Mouse (Mus musculus) limb, embryonic 14.5 days (tissue): ENCODE measurements around the gene Wee2. TPM values are rescaled to one million over a fixed set of nuclear protein-coding genes. Genes with fewer than 3 reads are reported as not detected.

Experiments used
- ATAC-seq: fragments of 200-750 bp; cut with Nextera tagmentation; 2 replicates; pipeline ENCODE4 v1.8.0; 2017; ENCODE audit warnings: low read depth, moderate number of reproducible peaks, moderate TSS enrichment; ENCODE audit not compliant: low FRiP score
- DNase-seq: peaks from one replicate; pipeline ENCODE4 v3.0.0-alpha.2; 2015; ENCODE audit warnings: low spot score
- H3K27ac ChIP-seq: fragments of 300-500 bp; sonication (generic); replicated peaks from 2 replicates; pipeline ENCODE4 v1.5.1; 2014; ENCODE audit warnings: low read depth, mild to moderate bottlenecking, low read length, moderate library complexity, mixed read lengths
- H3K27me3 ChIP-seq: fragments of 300-500 bp; sonication (generic); 2 replicates; pipeline ENCODE4 v1.6.1; 2014; ENCODE audit warnings: low read length, mixed read lengths; ENCODE audit not compliant: control insufficient read depth, insufficient read depth
- H3K36me3 ChIP-seq: fragments of 300-500 bp; sonication (generic); 2 replicates; pipeline ENCODE4 v1.6.1; 2014; ENCODE audit warnings: mild to moderate bottlenecking, low read length, moderate library complexity, mixed read lengths; ENCODE audit not compliant: control insufficient read depth, insufficient read depth
- H3K4me1 ChIP-seq: fragments of 300-500 bp; sonication (generic); 2 replicates; pipeline ENCODE4 v1.6.1; 2014; ENCODE audit warnings: antibody characterized with exemption, low read length, mixed read lengths; ENCODE audit not compliant: control insufficient read depth, insufficient read depth
- H3K4me2 ChIP-seq: fragments of 300-500 bp; sonication (generic); replicated peaks from 2 replicates; pipeline ENCODE4 v1.6.1; 2014; ENCODE audit warnings: low read depth, mild to moderate bottlenecking, low read length, moderate library complexity; ENCODE audit not compliant: severe bottlenecking
- H3K4me3 ChIP-seq: fragments of 300-500 bp; sonication (generic); replicated peaks from 2 replicates; pipeline ENCODE4 v1.5.1; 2014; ENCODE audit warnings: low read length
- H3K9ac ChIP-seq: fragments of 300-500 bp; sonication (generic); 2 replicates; pipeline ENCODE4 v1.6.1; 2014; ENCODE audit warnings: mild to moderate bottlenecking, low read depth, low read length, moderate library complexity; ENCODE audit not compliant: severe bottlenecking
- H3K9me3 ChIP-seq: fragments of 300-500 bp; sonication (generic); 2 replicates; pipeline ENCODE4 v1.6.1; 2016; ENCODE audit warnings: low read length; ENCODE audit not compliant: control insufficient read depth
- POLR2A ChIP-seq: fragments of 200-500 bp; IDR thresholded peaks from 2 replicates; pipeline ENCODE4 v1.8.0; 2012; ENCODE audit warnings: inconsistent platforms, mild to moderate bottlenecking, moderate library complexity, borderline replicate concordance; ENCODE audit not compliant: insufficient read depth, insufficient read length; ENCODE audit errors: extremely low read depth
- WGBS: fragments of 180-500 bp; shearing (Covaris S2); extraction: QIAGEN DNeasy Blood & Tissue Kit; methylation state at CpG from one replicate; pipeline ENCODE4 v1.1.7; 2014; 5-methylcytosine and 5-hydroxymethylcytosine counted together
- polyA plus RNA-seq, 2 experiments: library from polyadenylated mRNA; depleted of rRNA in 1 of 2; stranded (reverse) in 1 of 2; unstranded in 1 of 2; fragments of >200 nt; fragmentation: Nextera tagmentation in 1 of 2; extraction: Ambion mirVana in 1 of 2; gene quantifications; 2 replicates each; pipeline versions ENCODE4 v1.2.1 to v1.2.3; 2012 to 2014

The Wee2 gene
- polyA plus RNA-seq, 2 experiments, result not detected

DNA sequence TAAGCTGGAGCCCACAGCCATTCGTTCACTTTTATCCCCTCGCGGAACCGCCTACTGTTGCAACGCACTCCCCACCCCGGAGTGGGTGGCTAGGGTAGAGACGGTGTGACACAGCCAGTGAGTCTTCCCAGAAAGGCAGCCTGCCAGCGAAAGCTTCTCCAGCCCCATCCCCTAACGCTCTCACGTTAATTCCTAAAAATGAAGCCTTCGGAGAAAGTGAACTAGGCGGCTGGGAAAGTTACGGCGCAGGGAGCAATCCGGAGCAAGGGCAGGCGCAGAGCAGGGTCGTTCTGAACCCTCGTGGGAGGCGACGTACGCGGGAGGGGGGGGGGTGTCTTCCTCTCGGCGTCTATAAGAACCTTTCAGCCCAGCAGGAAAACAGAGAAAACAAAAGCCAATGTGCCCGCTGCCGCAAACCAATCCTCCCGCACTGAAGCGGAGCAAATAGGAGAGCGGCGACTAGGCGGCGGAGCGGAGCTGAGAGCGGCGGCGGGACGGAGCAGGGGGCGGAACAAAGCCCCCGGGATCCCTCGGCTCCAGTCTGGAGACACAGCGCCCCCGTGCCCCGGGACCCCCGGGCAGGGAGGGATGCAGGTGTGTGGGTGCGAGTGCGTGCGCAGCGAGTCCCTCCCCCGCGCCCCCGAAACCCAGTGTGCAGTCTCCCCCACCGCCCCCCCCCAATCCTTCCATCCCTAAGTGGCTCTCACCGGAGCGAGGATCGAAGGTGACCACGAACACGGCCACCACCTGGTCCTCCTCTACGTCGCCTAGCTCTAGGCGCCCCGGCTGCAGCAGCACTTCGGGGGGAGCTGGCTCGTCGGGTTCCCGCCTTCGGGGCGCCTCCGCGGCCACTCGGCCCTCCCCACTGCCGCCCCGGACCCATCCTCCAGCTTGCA is 3.5 kb upstream of the Wee2 start:
- Histone ChIP-seq H3K27ac (peak overlapping the region; percentile 61; the same call in 1 of the 2 replicates), H3K4me3 (peak overlapping the region; percentile 85), H3K9ac (peak overlapping the region; percentile 75), H3K27me3 (peaks cover 3% of the 10 kb centered on the region; the same call in 1 of the 2 replicates), H3K9me3 (no peaks in the 10 kb centered on the region), H3K4me2 (peak overlapping the region; percentile 86), H3K4me1 (peaks cover 15% of the 10 kb centered on the region; the same call in 1 of the 2 replicates), H3K36me3 (no peaks in the 10 kb centered on the region)
- peak; percentile 45 for DNase-seq
- no peak for TF ChIP-seq POLR2A
- ATAC-seq, result peak; percentile 68
- WGBS, result under 1% methylated on average over 41 of the region's 72 CpGs

GRCm38 (mm10) chr6:40436047-40436483 is 2.8 kb upstream of the Wee2 start, which contains the start of gene E330009J07Rik:
Gene E330009J07Rik, minus strand, starts transcription at chr6:40436135.
- H3K4me3 ChIP-seq, result peak within 1 kb of the TSS; percentile 85
- under 1% methylated on average over 19 of the region's 38 CpGs for WGBS
- peak; percentile 56 for DNase-seq

GRCm38 (mm10) chr6:40439731-40440130 is 843 bp downstream of the Wee2 start:
- no peak for TF ChIP-seq POLR2A
- no peak for ATAC-seq
- Histone ChIP-seq H3K9ac (no peak overlapping the region), H3K36me3 (no peaks in the 10 kb centered on the region), H3K27me3 (peaks cover 3% of the 10 kb centered on the region; the same call in 1 of the 2 replicates), H3K4me1 (0 out of 2 replicates have a peak, but pooled peaks cover 6% of the 10 kb centered on the region), H3K9me3 (no peaks in the 10 kb centered on the region), H3K27ac (no peak overlapping the region), H3K4me3 (no peak overlapping the region), H3K4me2 (no peak overlapping the region)
- no peak for DNase-seq
- WGBS, result 34% methylated on average over 12 of the region's 12 CpGs

More at GRCm38 (mm10) chr6:40436047-40436483, 2.8 kb upstream of the Wee2 start, which contains the start of gene E330009J07Rik:
- peak within 1 kb of the TSS; percentile 75 for H3K9ac ChIP-seq
- H3K27ac ChIP-seq, result peak within 1 kb of the TSS; percentile 61; the same call in 1 of the 2 replicates
- H3K27me3 ChIP-seq, result peaks cover 3% of the 10 kb centered on the region; the same call in 1 of the 2 replicates
- TF ChIP-seq POLR2A, result peak; percentile 63; the same call in 1 of the 2 replicates
- H3K4me1 ChIP-seq, result peaks cover 12% of the 10 kb centered on the region; the same call in 1 of the 2 replicates
- no peaks in the 10 kb centered on the region for H3K9me3 ChIP-seq
- peak within 1 kb of the TSS; percentile 86 for H3K4me2 ChIP-seq
- H3K36me3 ChIP-seq, result no peaks in the 10 kb centered on the region
- ATAC-seq, result peak; percentile 89

DNA sequence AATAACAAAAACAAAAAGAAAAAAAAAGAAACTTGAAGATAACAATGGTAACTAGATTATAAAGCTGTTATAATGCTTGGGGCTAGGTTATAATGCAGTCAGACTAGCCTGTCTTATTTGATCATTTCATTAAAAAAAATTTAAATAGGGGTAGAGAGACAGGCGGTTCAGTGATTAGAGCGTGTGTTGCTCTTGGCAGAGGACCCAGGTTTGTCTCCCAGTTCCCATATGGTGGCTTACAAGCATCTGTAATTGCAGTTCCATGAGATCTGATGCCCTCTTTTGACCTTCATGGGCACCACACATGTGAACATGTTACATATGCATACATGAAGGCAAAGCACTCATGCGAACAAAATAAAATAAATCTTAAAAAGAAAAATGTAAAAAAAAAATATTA is 2.4 kb downstream of the Wee2 start:
- peaks cover 3% of the 10 kb centered on the region; the same call in 1 of the 2 replicates for H3K27me3 ChIP-seq
- DNase-seq (no peak), ATAC-seq (no peak)
- no peaks in the 10 kb centered on the region for H3K36me3 ChIP-seq
- 0 out of 2 replicates have a peak, but pooled peaks cover 2% of the 10 kb centered on the region for H3K4me1 ChIP-seq
- no peak overlapping the region for H3K4me3 ChIP-seq
- WGBS, result 73% methylated on average over 3 of the region's 3 CpGs
- H3K9me3 ChIP-seq, result no peaks in the 10 kb centered on the region
- TF ChIP-seq POLR2A, result no peak
- no peak overlapping the region for H3K9ac ChIP-seq
- H3K27ac ChIP-seq, result no peak overlapping the region
- H3K4me2 ChIP-seq, result no peak overlapping the region

- Histone ChIP-seq H3K4me2 (no peak overlapping the region), H3K4me3 (no peak overlapping the region), H3K4me1 (no peaks in the 10 kb centered on the region), H3K27ac (no peak overlapping the region), H3K36me3 (no peaks in the 10 kb centered on the region), H3K9ac (no peak overlapping the region), H3K27me3 (0 out of 2 replicates have a peak, but pooled peaks cover 3% of the 10 kb centered on the region), H3K9me3 (no peaks in the 10 kb centered on the region)
- WGBS, result 26% methylated on average over 3 of the region's 3 CpGs
- no peak for TF ChIP-seq POLR2A
- no peak for DNase-seq
- ATAC-seq, result no peak
These were observed 2.9 kb downstream of the Wee2 start for GRCm38 (mm10) chr6:40441755-40442154.
